Mouse (Mus musculus) limb, embryonic 14.5 days (tissue): ENCODE data around the gene Slc18a2. TPM values are rescaled to one million over a fixed set of nuclear protein-coding genes. Genes with fewer than 3 reads are reported as not detected.

Experiments used
- ATAC-seq: fragments of 200-750 bp; cut with Nextera tagmentation; 2 replicates; pipeline ENCODE4 v1.8.0; 2017; ENCODE audit warnings: low read depth, moderate number of reproducible peaks, moderate TSS enrichment; ENCODE audit not compliant: low FRiP score
- DNase-seq: peaks from one replicate; pipeline ENCODE4 v3.0.0-alpha.2; 2015; ENCODE audit warnings: low spot score
- H3K27ac ChIP-seq: fragments of 300-500 bp; sonication (generic); replicated peaks from 2 replicates; pipeline ENCODE4 v1.5.1; 2014; ENCODE audit warnings: low read depth, mild to moderate bottlenecking, low read length, moderate library complexity, mixed read lengths
- H3K27me3 ChIP-seq: fragments of 300-500 bp; sonication (generic); 2 replicates; pipeline ENCODE4 v1.6.1; 2014; ENCODE audit warnings: low read length, mixed read lengths; ENCODE audit not compliant: control insufficient read depth, insufficient read depth
- H3K36me3 ChIP-seq: fragments of 300-500 bp; sonication (generic); 2 replicates; pipeline ENCODE4 v1.6.1; 2014; ENCODE audit warnings: mild to moderate bottlenecking, low read length, moderate library complexity, mixed read lengths; ENCODE audit not compliant: control insufficient read depth, insufficient read depth
- H3K4me1 ChIP-seq: fragments of 300-500 bp; sonication (generic); 2 replicates; pipeline ENCODE4 v1.6.1; 2014; ENCODE audit warnings: antibody characterized with exemption, low read length, mixed read lengths; ENCODE audit not compliant: control insufficient read depth, insufficient read depth
- H3K4me2 ChIP-seq: fragments of 300-500 bp; sonication (generic); replicated peaks from 2 replicates; pipeline ENCODE4 v1.6.1; 2014; ENCODE audit warnings: low read depth, mild to moderate bottlenecking, low read length, moderate library complexity; ENCODE audit not compliant: severe bottlenecking
- H3K4me3 ChIP-seq: fragments of 300-500 bp; sonication (generic); replicated peaks from 2 replicates; pipeline ENCODE4 v1.5.1; 2014; ENCODE audit warnings: low read length
- H3K9ac ChIP-seq: fragments of 300-500 bp; sonication (generic); 2 replicates; pipeline ENCODE4 v1.6.1; 2014; ENCODE audit warnings: mild to moderate bottlenecking, low read depth, low read length, moderate library complexity; ENCODE audit not compliant: severe bottlenecking
- H3K9me3 ChIP-seq: fragments of 300-500 bp; sonication (generic); 2 replicates; pipeline ENCODE4 v1.6.1; 2016; ENCODE audit warnings: low read length; ENCODE audit not compliant: control insufficient read depth
- POLR2A ChIP-seq: fragments of 200-500 bp; IDR thresholded peaks from 2 replicates; pipeline ENCODE4 v1.8.0; 2012; ENCODE audit warnings: inconsistent platforms, mild to moderate bottlenecking, moderate library complexity, borderline replicate concordance; ENCODE audit not compliant: insufficient read depth, insufficient read length; ENCODE audit errors: extremely low read depth
- WGBS: fragments of 180-500 bp; shearing (Covaris S2); extraction: QIAGEN DNeasy Blood & Tissue Kit; methylation state at CpG from one replicate; pipeline ENCODE4 v1.1.7; 2014; 5-methylcytosine and 5-hydroxymethylcytosine counted together
- polyA plus RNA-seq, 2 experiments: library from polyadenylated mRNA; depleted of rRNA in 1 of 2; stranded (reverse) in 1 of 2; unstranded in 1 of 2; fragments of >200 nt; fragmentation: Nextera tagmentation in 1 of 2; extraction: Ambion mirVana in 1 of 2; gene quantifications; 2 replicates each; pipeline versions ENCODE4 v1.2.1 to v1.2.3; 2012 to 2014

Slc18a2 gene
- polyA plus RNA-seq, 2 experiments: 2.6 to 8.2 TPM

- H3K27me3 ChIP-seq: no peaks in the 10 kb centered on the region
- no peak overlapping the region for H3K4me3 ChIP-seq
- no peak for TF ChIP-seq POLR2A
- H3K9ac ChIP-seq: no peak overlapping the region
- DNase-seq (no peak), ATAC-seq (no peak)
- H3K9me3 ChIP-seq: no peaks in the 10 kb centered on the region
- H3K27ac ChIP-seq: no peak overlapping the region
- no peaks in the 10 kb centered on the region for H3K36me3 ChIP-seq
- H3K4me1 ChIP-seq: no peaks in the 10 kb centered on the region
- WGBS: 77% methylated on average over 5 of the region's 5 CpGs
- H3K4me2 ChIP-seq: no peak overlapping the region
Observed at GRCm38 (mm10) chr19:59292183-59292839, 31.6 kb downstream of the Slc18a2 start.

GRCm38 (mm10) chr19:59315308-59315707 lies 54.6 kb downstream of the Slc18a2 start:
- no peak for DNase-seq
- no peak for TF ChIP-seq POLR2A
- Histone ChIP-seq H3K27me3 (no peaks in the 10 kb centered on the region), H3K36me3 (0 out of 2 replicates have a peak, but pooled peaks cover 4% of the 10 kb centered on the region), H3K9me3 (no peaks in the 10 kb centered on the region), H3K4me3 (no peak overlapping the region), H3K9ac (no peak overlapping the region), H3K4me2 (no peak overlapping the region), H3K27ac (no peak overlapping the region), H3K4me1 (no peaks in the 10 kb centered on the region)
- no peak for ATAC-seq

GRCm38 (mm10) chr19:59316571-59316970 lies 55.9 kb downstream of the Slc18a2 start:
- Histone ChIP-seq H3K9me3 (no peaks in the 10 kb centered on the region), H3K27me3 (no peaks in the 10 kb centered on the region), H3K4me2 (no peak overlapping the region), H3K4me1 (no peaks in the 10 kb centered on the region), H3K36me3 (0 out of 2 replicates have a peak, but pooled peaks cover 4% of the 10 kb centered on the region), H3K9ac (no peak overlapping the region), H3K27ac (no peak overlapping the region), H3K4me3 (no peak overlapping the region)
- TF ChIP-seq POLR2A: no peak
- ATAC-seq: no peak
- peak; percentile 17 for DNase-seq

DNA sequence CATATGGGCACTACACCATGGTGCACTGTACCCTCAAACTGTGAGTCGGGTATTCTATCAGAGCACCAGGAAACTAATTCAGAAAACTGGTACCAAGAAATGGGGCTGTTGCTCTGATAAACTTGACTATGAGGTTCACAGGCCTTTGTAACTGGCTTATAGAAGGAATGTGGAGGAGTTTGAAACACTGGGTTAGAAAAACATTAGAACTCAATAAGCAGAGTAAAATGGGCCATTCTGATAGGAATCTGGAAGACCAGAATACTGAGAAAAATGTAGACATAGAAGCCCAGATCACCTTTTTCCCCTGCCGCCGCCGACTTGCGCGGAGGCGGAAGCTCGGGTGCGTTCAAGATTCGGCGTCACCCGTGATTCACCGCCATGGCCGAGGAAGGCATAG lies 61.3 kb downstream of the Slc18a2 start, which contains the start of gene Rps12-ps3:
Gene Rps12-ps3 (plus strand): TSS at position 301 of the 400 bp plus-strand sequence.
- Histone ChIP-seq H3K4me2 (no peak within 1 kb of the TSS), H3K27ac (no peak within 1 kb of the TSS), H3K9me3 (no peaks in the 10 kb centered on the region), H3K36me3 (peaks cover 10% of the 10 kb centered on the region; the same call in 1 of the 2 replicates), H3K9ac (no peak within 1 kb of the TSS), H3K27me3 (no peaks in the 10 kb centered on the region), H3K4me1 (no peaks in the 10 kb centered on the region), H3K4me3 (no peak within 1 kb of the TSS)
- WGBS: 97% methylated on average over 7 of the region's 14 CpGs
- TF ChIP-seq POLR2A: no peak
- ATAC-seq: no peak
- no peak for DNase-seq

DNA sequence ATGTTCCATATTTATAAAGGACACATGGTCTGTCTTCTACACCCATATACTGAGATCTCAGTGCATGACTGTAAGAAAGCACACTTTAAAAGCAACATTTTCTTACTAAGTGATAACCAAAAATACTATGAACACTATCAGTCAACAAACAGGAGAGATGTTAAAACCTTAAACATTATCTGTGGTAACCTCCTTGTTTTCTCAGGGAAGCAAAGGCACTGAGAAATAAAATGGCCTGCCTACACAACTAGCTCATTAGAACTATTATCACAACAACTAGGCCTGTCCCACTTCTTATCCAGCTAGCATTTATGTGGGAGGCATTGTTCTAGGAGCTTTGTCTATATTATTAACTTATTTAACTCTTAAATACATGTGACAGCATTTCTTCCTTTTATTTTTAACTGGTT lies 70.1 kb downstream of the Slc18a2 start:
- Histone ChIP-seq H3K9ac (no peak overlapping the region), H3K4me3 (no peak overlapping the region), H3K4me1 (no peaks in the 10 kb centered on the region), H3K36me3 (0 out of 2 replicates have a peak, but pooled peaks cover 6% of the 10 kb centered on the region), H3K9me3 (no peaks in the 10 kb centered on the region), H3K27ac (no peak overlapping the region), H3K27me3 (no peaks in the 10 kb centered on the region), H3K4me2 (no peak overlapping the region)
- ATAC-seq (no peak), DNase-seq (no peak)
- no peak for TF ChIP-seq POLR2A
